Mouse (Mus musculus) heart, adult 2 months (tissue): ENCODE results near the gene Isoc2b.

Experiments
- CTCF ChIP-seq: fragments of 200-600 bp; IDR thresholded peaks from 2 replicates; pipeline ENCODE4 v1.8.1; 2022; ENCODE audit warnings: antibody characterized with exemption, mild to moderate bottlenecking, moderate library complexity
- EP300 ChIP-seq: fragments of 200-500 bp; IDR thresholded peaks from 2 replicates; pipeline ENCODE4 v1.6.1; 2011; ENCODE audit warnings: low read depth, low read length, control low read depth; ENCODE audit not compliant: insufficient read depth

DNA sequence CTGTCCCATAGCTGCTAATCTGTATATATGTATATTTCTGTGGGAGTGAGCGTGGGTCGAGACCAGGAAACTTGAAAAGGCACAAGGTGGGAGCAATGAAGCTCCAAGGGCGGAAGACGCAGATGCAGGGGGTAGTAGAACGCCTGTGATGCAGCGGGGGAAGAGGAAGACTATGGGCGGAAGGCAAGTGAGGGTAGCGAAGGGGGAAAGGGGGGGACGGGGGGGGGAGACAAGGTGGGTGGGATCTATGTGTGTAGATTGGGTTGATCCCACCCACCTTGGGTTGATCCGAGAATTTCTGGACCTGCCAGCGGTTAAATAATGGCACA, 30.4 kb upstream of the Isoc2b start:
- TF ChIP-seq EP300, result no peak
- no peak for TF ChIP-seq CTCF
